Mouse (Mus musculus) stomach, postnatal 0 days (tissue): ENCODE measurements at regions not wholly inside any gene's neighbourhood (a gene's known extent, or its start where the extent isn't known, plus 50 kb on each side); places are given as distances from the start of the nearest gene placed in this dataset.

ENCODE experiments used
- CTCF ChIP-seq: IDR thresholded peaks from 2 replicates; pipeline ENCODE4 v1.5.1; 2016; ENCODE audit warnings: antibody characterized with exemption, low read depth, mild to moderate bottlenecking, moderate library complexity
- EP300 ChIP-seq: optimal IDR thresholded peaks from 2 replicates; pipeline ENCODE3; 2016; ENCODE audit warnings: antibody characterized with exemption

DNA sequence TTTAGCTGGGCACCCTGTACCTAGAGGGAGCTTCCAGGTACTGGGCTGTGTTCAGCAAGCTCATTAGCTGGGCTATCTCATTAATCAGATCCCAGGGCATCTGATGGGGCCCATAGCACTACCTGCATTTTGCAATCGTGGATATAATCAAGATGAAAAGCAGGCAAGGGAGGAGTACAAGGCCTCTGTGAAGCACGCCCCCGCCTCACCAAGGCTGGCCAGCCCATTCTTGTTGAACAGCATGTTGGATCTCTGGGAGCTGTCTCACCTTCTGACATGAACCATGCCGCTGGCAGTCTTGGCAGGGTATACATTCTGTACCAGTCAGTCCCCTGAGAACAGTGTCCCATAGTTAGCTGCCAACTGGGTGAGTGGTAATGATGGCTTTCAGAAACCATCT is 122.3 kb upstream of the Irx3 start:
- no peak for TF ChIP-seq CTCF
- no peak for TF ChIP-seq EP300
